Mouse (Mus musculus) forebrain, postnatal 0 days (tissue): ENCODE results near the gene Rpl31. TPM values are rescaled to one million over a fixed set of nuclear protein-coding genes. Genes with fewer than 3 reads are reported as not detected.

Source experiments
- ATAC-seq: fragments of 200-750 bp; cut with Nextera tagmentation; 2 replicates; pipeline ENCODE4 v1.8.0; 2017; ENCODE audit warnings: mild to moderate bottlenecking, moderate library complexity
- DNase-seq: peaks from one replicate; pipeline ENCODE4 v3.0.0-alpha.2; 2015
- H3K27ac ChIP-seq: fragments of 300-500 bp; sonication (generic); 2 replicates; pipeline ENCODE4 v1.5.1; 2014; ENCODE audit warnings: low read depth, mild to moderate bottlenecking, antibody characterized with exemption, low read length, moderate library complexity, mixed read lengths
- H3K27me3 ChIP-seq: fragments of 300-500 bp; sonication (generic); 2 replicates; pipeline ENCODE4 v1.6.1; 2014; ENCODE audit warnings: mild to moderate bottlenecking, low read length, mixed read lengths; ENCODE audit not compliant: insufficient read depth
- H3K36me3 ChIP-seq: fragments of 300-500 bp; sonication (generic); 2 replicates; pipeline ENCODE4 v1.6.1; 2014; ENCODE audit warnings: mild to moderate bottlenecking, moderate library complexity; ENCODE audit not compliant: insufficient read depth
- H3K4me1 ChIP-seq: fragments of 300-500 bp; sonication (generic); 2 replicates; pipeline ENCODE4 v1.6.1; 2014; ENCODE audit warnings: antibody characterized with exemption; ENCODE audit not compliant: insufficient read depth
- H3K4me2 ChIP-seq: fragments of 300-500 bp; sonication (generic); 2 replicates; pipeline ENCODE4 v1.6.1; 2014; ENCODE audit warnings: low read depth, mild to moderate bottlenecking, moderate library complexity
- H3K4me3 ChIP-seq: fragments of 300-500 bp; sonication (generic); 2 replicates; pipeline ENCODE4 v1.5.1; 2014; ENCODE audit warnings: low read depth, low read length, mixed read lengths
- H3K9ac ChIP-seq: fragments of 300-500 bp; sonication (generic); 2 replicates; pipeline ENCODE4 v1.6.1; 2014; ENCODE audit warnings: mild to moderate bottlenecking
- H3K9me3 ChIP-seq: fragments of 300-500 bp; sonication (generic); 2 replicates; pipeline ENCODE4 v1.6.1; 2016; ENCODE audit warnings: low read length
- CTCF ChIP-seq: sonication (generic); IDR thresholded peaks from 2 replicates; pipeline ENCODE4 v1.5.1; 2016; ENCODE audit warnings: antibody characterized with exemption, control low read depth, low read depth
- WGBS: fragments of 180-500 bp; shearing (Covaris S2); extraction: QIAGEN DNeasy Blood & Tissue Kit; methylation state at CpG from one replicate; pipeline ENCODE4 v1.1.7; 2014; 5-methylcytosine and 5-hydroxymethylcytosine counted together
- polyA plus RNA-seq: library from polyadenylated mRNA; unstranded; fragments of >200 nt; fragmentation: Nextera tagmentation; extraction: Ambion mirVana; gene quantifications from 2 replicates; pipeline ENCODE4 v1.2.1, GENCODE M21; 2015
- total RNA-seq: library from RNA; depleted of rRNA; stranded (reverse); fragments of >200 nt; gene quantifications from 2 replicates; pipeline ENCODE4 v1.2.3, GENCODE M21; 2014

The Rpl31 gene
- total and polyA plus RNA-seq, 2 experiments from 2014 or later, result 365 to 428 TPM

- Histone ChIP-seq H3K9me3 (no peaks in the 10 kb centered on the region), H3K4me3 (no peak overlapping the region), H3K36me3 (no peaks in the 10 kb centered on the region; the same call in 1 of the 2 replicates), H3K9ac (no peak overlapping the region), H3K4me2 (no peak overlapping the region), H3K27me3 (no peaks in the 10 kb centered on the region), H3K27ac (no peak overlapping the region), H3K4me1 (no peaks in the 10 kb centered on the region)
- ATAC-seq (no peak), DNase-seq (no peak)
- 84% methylated on average over 4 of the region's 4 CpGs for WGBS
- no peak for TF ChIP-seq CTCF
Measured at GRCm38 (mm10) chr1:39332456-39332855, 35.2 kb upstream of the Rpl31 start.

- DNase-seq, result no peak
- no peaks in the 10 kb centered on the region for H3K27me3 ChIP-seq
- H3K4me3 ChIP-seq, result no peak overlapping the region
- no peak overlapping the region for H3K9ac ChIP-seq
- no peaks in the 10 kb centered on the region; the same call in 1 of the 2 replicates for H3K36me3 ChIP-seq
- no peak overlapping the region for H3K4me2 ChIP-seq
- H3K9me3 ChIP-seq, result no peaks in the 10 kb centered on the region
- TF ChIP-seq CTCF, result no peak
- 25% methylated on average over 15 of the region's 15 CpGs for WGBS
- no peaks in the 10 kb centered on the region for H3K4me1 ChIP-seq
- ATAC-seq, result no peak
- H3K27ac ChIP-seq, result no peak overlapping the region
Measured at GRCm38 (mm10) chr1:39335561-39336196, 32.0 kb upstream of the Rpl31 start.

- no peaks in the 10 kb centered on the region for H3K9me3 ChIP-seq
- H3K27ac ChIP-seq, result no peak overlapping the region
- H3K36me3 ChIP-seq, result no peaks in the 10 kb centered on the region; the same call in 1 of the 2 replicates
- no peak for TF ChIP-seq CTCF
- 54% methylated on average over 8 of the region's 8 CpGs for WGBS
- no peak overlapping the region for H3K4me3 ChIP-seq
- DNase-seq (peak; percentile 46), ATAC-seq (peak; percentile 71)
- H3K9ac ChIP-seq, result no peak overlapping the region
- H3K27me3 ChIP-seq, result no peaks in the 10 kb centered on the region
- H3K4me2 ChIP-seq, result no peak overlapping the region
- no peaks in the 10 kb centered on the region for H3K4me1 ChIP-seq
Measured at GRCm38 (mm10) chr1:39336788-39337187, 30.9 kb upstream of the Rpl31 start.

GRCm38 (mm10) chr1:39338831-39339230 lies 28.8 kb upstream of the Rpl31 start:
- Histone ChIP-seq H3K4me2 (no peak overlapping the region), H3K27me3 (no peaks in the 10 kb centered on the region), H3K27ac (no peak overlapping the region), H3K36me3 (no peaks in the 10 kb centered on the region; the same call in 1 of the 2 replicates), H3K9ac (no peak overlapping the region), H3K9me3 (no peaks in the 10 kb centered on the region), H3K4me3 (no peak overlapping the region), H3K4me1 (no peaks in the 10 kb centered on the region)
- no peak for TF ChIP-seq CTCF
- ATAC-seq (no peak), DNase-seq (no peak)
- 63% methylated on average over 10 of the region's 10 CpGs for WGBS

- TF ChIP-seq CTCF, result no peak
- no peak overlapping the region for H3K27ac ChIP-seq
Measured at GRCm38 (mm10) chr1:39339455-39339854, 28.2 kb upstream of the Rpl31 start.

GRCm38 (mm10) chr1:39340156-39340555 lies 27.5 kb upstream of the Rpl31 start:
- TF ChIP-seq CTCF, result no peak
- H3K27me3 ChIP-seq, result no peaks in the 10 kb centered on the region
- H3K4me3 ChIP-seq, result no peak overlapping the region
- no peak overlapping the region for H3K27ac ChIP-seq
- WGBS, result 80% methylated on average over 6 of the region's 6 CpGs
- H3K4me2 ChIP-seq, result no peak overlapping the region
- no peaks in the 10 kb centered on the region for H3K9me3 ChIP-seq
- no peak overlapping the region for H3K9ac ChIP-seq
- ATAC-seq, result no peak
- no peaks in the 10 kb centered on the region for H3K4me1 ChIP-seq
- DNase-seq, result no peak
- no peaks in the 10 kb centered on the region for H3K36me3 ChIP-seq

More at GRCm38 (mm10) chr1:39339455-39339854, 28.2 kb upstream of the Rpl31 start:
- ATAC-seq (no peak), DNase-seq (no peak)
- Histone ChIP-seq H3K36me3 (no peaks in the 10 kb centered on the region; the same call in 1 of the 2 replicates), H3K4me3 (no peak overlapping the region), H3K4me2 (no peak overlapping the region), H3K27me3 (no peaks in the 10 kb centered on the region), H3K9ac (no peak overlapping the region), H3K9me3 (no peaks in the 10 kb centered on the region), H3K4me1 (no peaks in the 10 kb centered on the region)
- WGBS, result 54% methylated on average over 5 of the region's 5 CpGs

- ATAC-seq (peak; percentile 61), DNase-seq (peak; percentile 70)
- Histone ChIP-seq H3K27me3 (no peaks in the 10 kb centered on the region), H3K9ac (no peak overlapping the region), H3K4me3 (no peak overlapping the region), H3K4me2 (no peak overlapping the region), H3K27ac (no peak overlapping the region), H3K9me3 (no peaks in the 10 kb centered on the region), H3K36me3 (no peaks in the 10 kb centered on the region), H3K4me1 (no peaks in the 10 kb centered on the region)
- 17% methylated on average over 8 of the region's 8 CpGs for WGBS
- peak; percentile 80 for TF ChIP-seq CTCF
Measured at GRCm38 (mm10) chr1:39340647-39341046, 27.0 kb upstream of the Rpl31 start.
